Comparison of ENCODE assay signal across 25 mouse cellular contexts in the genomic region with DNA sequence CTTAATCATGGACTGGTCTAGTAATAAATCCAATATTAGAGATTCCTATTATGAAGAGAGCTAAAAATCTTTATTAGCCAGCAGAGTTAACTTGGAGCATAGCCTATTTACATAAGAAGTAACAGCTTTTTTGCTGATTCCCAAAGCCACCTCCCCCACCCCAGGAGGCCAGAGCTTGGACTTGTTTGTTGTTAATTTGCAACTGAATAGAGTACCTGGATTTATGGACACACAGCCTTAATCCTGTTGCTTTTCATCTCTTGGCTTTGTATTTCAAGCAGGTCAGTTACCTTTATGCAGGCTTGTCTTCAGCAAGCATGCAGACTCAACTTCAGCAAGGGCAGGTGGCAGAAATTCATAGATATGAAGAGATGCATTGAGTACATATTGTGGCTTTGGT.
A peak's percentile ranks its signal among the peaks of the same experiment; 100 is the strongest.
DNase-seq lines count a peak whose midpoint lies in the region; TF ChIP-seq lines count a peak whose summit lies in the region.
"Had no signal": no experiment of that assay in that cellular context is flagged by ENCODE, and none has a peak within 500 bp of the region (broad histone marks: within the 10 kb centered on the region; RNA-seq: fewer than 3 reads in every experiment).

No protein-coding gene starts in this region.

- no peak for TF ChIP-seq EP300 in heart, adult 2 months (IDR thresholded peaks at IDR 0.05; ENCODE audit: insufficient read depth, low read depth, low read length)

- no peak for TF ChIP-seq CTCF in heart, adult 2 months (IDR thresholded peaks at IDR 0.05)

- H3K4me1 ChIP-seq in heart, adult 2 months (ENCODE audit: control insufficient read depth, insufficient read depth, low read length): no peaks in the 10 kb centered on the region
- H3K4me1 ChIP-seq: embryonic facial prominence, embryonic 13.5 days; embryonic facial prominence, embryonic 15.5 days; forebrain, embryonic 10.5 days; forebrain, embryonic 12.5 days had no signal

- H3K27ac ChIP-seq in heart, adult 2 months: no peak overlapping the region
- H3K27ac ChIP-seq: embryonic facial prominence, embryonic 13.5 days; embryonic facial prominence, embryonic 15.5 days; forebrain, embryonic 10.5 days; forebrain, embryonic 12.5 days had no signal

- H3K27me3 ChIP-seq in heart, adult 2 months (ENCODE audit: control insufficient read depth, insufficient read depth, low read length): no peaks in the 10 kb centered on the region
- H3K27me3 ChIP-seq: CH12.LX; embryonic facial prominence, embryonic 13.5 days; embryonic facial prominence, embryonic 15.5 days; forebrain, embryonic 12.5 days; Patski had no signal

- DNase-seq in heart, adult 11 months: peak; percentile 72
- DNase-seq in heart, adult 2 months: no peak
- DNase-seq in ES-CJ7 (ENCODE audit: low read depth, low spot score) (peak; percentile 34), R1 (ENCODE audit: low read depth, low spot score) (peak; percentile 88)
- DNase-seq in frontal cortex, postnatal 10 days (ENCODE audit: low spot score in 2 of 2): no peak
- no peak for DNase-seq in thymus, postnatal 0 days (ENCODE audit: low spot score)
- DNase-seq: adrenal gland, adult 8-10 months; adrenal gland, postnatal 14 days; adrenal gland, postnatal 36 days; B cell, adult 2 months; cerebellum, adult 11 months; cerebellum, adult 18-20 months; cerebellum, adult 8-10 months; cerebellum, adult 9-11 months; cerebellum, postnatal 14 days; cerebellum, postnatal 36 days; embryo, embryonic 11 days had no signal

- no peak for TF ChIP-seq POLR2A in heart, adult 2 months (IDR thresholded peaks at IDR 0.05; ENCODE audit: insufficient read depth, low read depth, low read length)

- H3K9ac ChIP-seq in heart, adult 2 months (ENCODE audit: low read depth, low read length): no peak overlapping the region
- H3K9ac ChIP-seq: embryonic facial prominence, embryonic 13.5 days; embryonic facial prominence, embryonic 15.5 days; forebrain, embryonic 12.5 days had no signal

- H3K36me3 ChIP-seq in heart, adult 2 months (ENCODE audit: control insufficient read depth, insufficient read depth, low read length): no peaks in the 10 kb centered on the region
- H3K36me3 ChIP-seq: embryonic facial prominence, embryonic 13.5 days; embryonic facial prominence, embryonic 15.5 days; forebrain, embryonic 10.5 days; forebrain, embryonic 12.5 days; G1E had no signal

- no peaks in the 10 kb centered on the region for H3K79me2 ChIP-seq in heart, adult 2 months (replicated peaks; ENCODE audit: control insufficient read depth, insufficient read depth, low read length)

- no peak overlapping the region for H3K4me3 ChIP-seq in heart, adult 2 months
- H3K4me3 ChIP-seq: embryonic facial prominence, embryonic 13.5 days; embryonic facial prominence, embryonic 15.5 days; erythroblast, embryonic 14.5 days; forebrain, embryonic 10.5 days; forebrain, embryonic 12.5 days had no signal

- intact Hi-C loops in heart, adult 2 months (cut with DNase I): no loop called here

Comparison
In these comparisons a context has a peak if more than half of its experiments do, and no peak if none do; other contexts are left out.
1. DNase-seq: peak in heart, adult 11 months (single experiment), ES-CJ7 (single experiment) and R1 (single experiment); none in heart, adult 2 months (0 of 2), frontal cortex, postnatal 10 days (0 of 2) and thymus, postnatal 0 days (single experiment).